Mouse (Mus musculus) midbrain, embryonic 11.5 days (tissue): Measurements from ENCODE around the gene Cdc6. TPM values are rescaled to one million over a fixed set of nuclear protein-coding genes. Genes with fewer than 3 reads are reported as not detected.
A peak's percentile ranks its signal among the peaks of the same experiment; 100 is the strongest.

ENCODE experiments used
- ATAC-seq: fragments of 200-750 bp; cut with Nextera tagmentation; 2 replicates; pipeline ENCODE4 v1.8.0; 2017; ENCODE audit warnings: moderate TSS enrichment, moderate library complexity; ENCODE audit not compliant: low FRiP score
- DNase-seq: peaks from one replicate; pipeline ENCODE4 v3.0.0; 2015; ENCODE audit warnings: low spot score; ENCODE audit errors: missing footprints
- H3K27ac ChIP-seq: fragments of 300-500 bp; sonication (generic); 2 replicates; pipeline ENCODE4 v1.5.1; 2014; ENCODE audit warnings: low read depth, low read length
- H3K27me3 ChIP-seq: fragments of 300-500 bp; sonication (generic); 2 replicates; pipeline ENCODE4 v1.6.1; 2014; ENCODE audit warnings: mild to moderate bottlenecking, low read length, moderate library complexity, mixed read lengths; ENCODE audit not compliant: control insufficient read depth, insufficient read depth
- H3K36me3 ChIP-seq: fragments of 300-500 bp; sonication (generic); 2 replicates; pipeline ENCODE4 v1.6.1; 2014; ENCODE audit warnings: mild to moderate bottlenecking, low read length, moderate library complexity, mixed read lengths; ENCODE audit not compliant: control insufficient read depth, insufficient read depth
- H3K4me1 ChIP-seq: fragments of 300-500 bp; sonication (generic); 2 replicates; pipeline ENCODE4 v1.6.1; 2014; ENCODE audit warnings: low read length; ENCODE audit not compliant: control insufficient read depth, insufficient read depth
- H3K4me2 ChIP-seq: fragments of 300-500 bp; sonication (generic); 2 replicates; pipeline ENCODE4 v1.6.1; 2014; ENCODE audit warnings: mild to moderate bottlenecking, moderate library complexity
- H3K4me3 ChIP-seq: fragments of 300-500 bp; sonication (generic); 2 replicates; pipeline ENCODE4 v1.5.1; 2014; ENCODE audit warnings: low read depth, low read length
- H3K9ac ChIP-seq: fragments of 300-500 bp; sonication (generic); 2 replicates; pipeline ENCODE4 v1.6.1; 2014; ENCODE audit warnings: low read length
- H3K9me3 ChIP-seq: fragments of 300-500 bp; sonication (generic); 2 replicates; pipeline ENCODE4 v1.6.1; 2016; ENCODE audit warnings: low read length; ENCODE audit not compliant: control insufficient read depth
- WGBS: fragments of 180-500 bp; shearing (Covaris S2); extraction: QIAGEN DNeasy Blood & Tissue Kit; methylation state at CpG from one replicate; pipeline ENCODE4 v1.1.7; 2014; 5-methylcytosine and 5-hydroxymethylcytosine counted together
- polyA plus RNA-seq: library from polyadenylated mRNA; unstranded; fragments of >200 nt; fragmentation: Nextera tagmentation; extraction: Ambion mirVana; gene quantifications from 2 replicates; pipeline ENCODE4 v1.2.1, GENCODE M21; 2014

The Cdc6 gene
- polyA plus RNA-seq, 1 experiment from 2014 or later = 45.0 TPM

GRCm38 (mm10) chr11:98956340-98956739 is 48.7 kb downstream of the Cdc6 start:
- ATAC-seq = no peak
- Histone ChIP-seq H3K4me1 (peaks cover 46% of the 10 kb centered on the region), H3K9me3 (no peaks in the 10 kb centered on the region), H3K27ac (no peak overlapping the region), H3K4me3 (no peak overlapping the region), H3K27me3 (peaks cover 8% of the 10 kb centered on the region), H3K9ac (no peak overlapping the region), H3K4me2 (no peak overlapping the region), H3K36me3 (no peaks in the 10 kb centered on the region)
- no peak for DNase-seq
- WGBS = 87% methylated on average over 8 of the region's 10 CpGs

- peak; percentile 46 for ATAC-seq
These were observed 52.1 kb downstream of the Cdc6 start for GRCm38 (mm10) chr11:98959437-98960312.

GRCm38 (mm10) chr11:98960313-98960906 is 52.8 kb downstream of the Cdc6 start:
- H3K4me2 ChIP-seq = peak overlapping the region; percentile 100
- DNase-seq (peak; percentile 96), ATAC-seq (peak; percentile 13; the same call in 1 of the 2 replicates)
- no peaks in the 10 kb centered on the region for H3K36me3 ChIP-seq
- H3K27ac ChIP-seq = no peak overlapping the region
- H3K27me3 ChIP-seq = peaks cover 26% of the 10 kb centered on the region
- WGBS = 0% methylated on average over 46 of the region's 53 CpGs
- H3K9me3 ChIP-seq = no peaks in the 10 kb centered on the region
- H3K4me1 ChIP-seq = peaks cover 64% of the 10 kb centered on the region
- H3K4me3 ChIP-seq = peak overlapping the region; percentile 62
- H3K9ac ChIP-seq = peak overlapping the region; percentile 70

More at GRCm38 (mm10) chr11:98959437-98960312, 52.1 kb downstream of the Cdc6 start:
- Histone ChIP-seq H3K9ac (peak overlapping the region; percentile 70), H3K4me3 (peak overlapping the region; percentile 62), H3K27me3 (peaks cover 26% of the 10 kb centered on the region), H3K4me1 (peaks cover 64% of the 10 kb centered on the region), H3K36me3 (no peaks in the 10 kb centered on the region), H3K4me2 (peak overlapping the region; percentile 100), H3K9me3 (no peaks in the 10 kb centered on the region), H3K27ac (no peak overlapping the region)
- under 1% methylated on average over 42 of the region's 43 CpGs for WGBS
- DNase-seq = peak; percentile 92

GRCm38 (mm10) chr11:98961051-98961592 is 53.5 kb downstream of the Cdc6 start:
- under 1% methylated on average over 18 of the region's 18 CpGs for WGBS
- Histone ChIP-seq H3K9ac (peak overlapping the region; percentile 70), H3K4me2 (peak overlapping the region; percentile 100), H3K36me3 (no peaks in the 10 kb centered on the region), H3K4me1 (peaks cover 67% of the 10 kb centered on the region), H3K27me3 (peaks cover 26% of the 10 kb centered on the region), H3K9me3 (no peaks in the 10 kb centered on the region), H3K4me3 (peak overlapping the region; percentile 62), H3K27ac (no peak overlapping the region)
- ATAC-seq (no peak), DNase-seq (peak; percentile 93)

DNA sequence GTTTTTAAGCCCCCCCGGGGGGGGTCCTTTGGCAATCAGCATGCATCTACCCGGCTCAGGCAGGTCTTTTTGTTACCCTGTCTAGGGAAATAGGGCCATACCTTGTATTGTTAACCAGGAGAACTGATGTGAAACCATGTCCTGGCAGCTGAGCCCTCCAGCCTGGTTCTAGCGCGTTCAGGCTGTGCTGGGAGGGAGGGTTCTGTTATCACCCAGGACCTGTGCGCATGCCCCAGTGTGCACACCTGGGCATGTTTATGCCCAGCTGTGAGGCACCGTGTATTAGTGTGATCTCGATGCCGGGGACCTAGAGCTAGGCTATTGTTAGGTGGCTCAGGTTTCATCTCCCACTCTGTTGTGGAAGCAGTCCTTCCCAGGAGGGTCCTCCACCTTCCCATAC is 54.2 kb downstream of the Cdc6 start:
- H3K4me2 ChIP-seq = peak overlapping the region; percentile 100
- H3K36me3 ChIP-seq = no peaks in the 10 kb centered on the region
- peak overlapping the region; percentile 62 for H3K4me3 ChIP-seq
- no peak for DNase-seq
- ATAC-seq = no peak
- peak overlapping the region; percentile 70; the same call in 1 of the 2 replicates for H3K9ac ChIP-seq
- no peak overlapping the region for H3K27ac ChIP-seq
- no peaks in the 10 kb centered on the region for H3K9me3 ChIP-seq
- peaks cover 74% of the 10 kb centered on the region for H3K4me1 ChIP-seq
- peaks cover 26% of the 10 kb centered on the region for H3K27me3 ChIP-seq
- 7% methylated on average over 8 of the region's 8 CpGs for WGBS

DNA sequence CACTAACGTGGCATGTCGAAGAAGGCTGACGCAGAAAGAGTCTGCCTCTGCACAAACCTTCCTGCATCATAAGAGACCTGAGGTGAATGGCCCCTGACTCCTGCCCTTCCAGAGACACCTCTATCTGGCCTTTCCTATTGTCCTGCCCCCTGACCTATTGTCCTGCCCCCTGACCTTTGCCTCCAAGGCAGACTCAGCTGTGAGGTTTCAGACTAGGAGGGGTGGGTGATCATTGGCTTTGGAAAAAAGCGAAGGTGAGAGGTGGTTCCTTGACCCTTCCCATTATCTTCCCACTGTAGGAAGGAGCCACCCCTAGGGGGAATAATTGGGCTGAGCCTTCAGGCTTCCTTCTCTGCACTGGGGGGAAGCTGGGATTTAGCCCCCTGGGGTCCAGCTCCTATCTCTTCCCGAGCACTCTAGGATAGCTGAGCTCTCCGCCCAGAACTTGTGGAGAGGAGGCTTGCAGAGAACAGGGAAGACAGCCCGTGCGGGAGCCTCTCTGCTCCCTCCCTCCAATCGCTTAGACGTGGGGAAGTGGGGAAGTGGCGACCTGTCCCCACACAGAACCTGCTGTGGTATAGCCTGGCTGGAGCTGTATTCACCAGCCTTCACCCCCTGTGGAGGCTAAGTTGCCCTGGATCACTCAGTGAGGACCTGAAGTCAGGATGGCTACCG is 55.0 kb downstream of the Cdc6 start:
- H3K4me1 ChIP-seq = peaks cover 82% of the 10 kb centered on the region
- H3K36me3 ChIP-seq = no peaks in the 10 kb centered on the region
- H3K9me3 ChIP-seq = no peaks in the 10 kb centered on the region
- H3K27ac ChIP-seq = no peak overlapping the region
- H3K4me2 ChIP-seq = peak overlapping the region; percentile 67
- peak overlapping the region; percentile 26 for H3K4me3 ChIP-seq
- 3% methylated on average over 12 of the region's 12 CpGs for WGBS
- no peak for ATAC-seq
- peak; percentile 90 for DNase-seq
- peaks cover 26% of the 10 kb centered on the region for H3K27me3 ChIP-seq
- no peak overlapping the region; the same call in 1 of the 2 replicates for H3K9ac ChIP-seq

DNA sequence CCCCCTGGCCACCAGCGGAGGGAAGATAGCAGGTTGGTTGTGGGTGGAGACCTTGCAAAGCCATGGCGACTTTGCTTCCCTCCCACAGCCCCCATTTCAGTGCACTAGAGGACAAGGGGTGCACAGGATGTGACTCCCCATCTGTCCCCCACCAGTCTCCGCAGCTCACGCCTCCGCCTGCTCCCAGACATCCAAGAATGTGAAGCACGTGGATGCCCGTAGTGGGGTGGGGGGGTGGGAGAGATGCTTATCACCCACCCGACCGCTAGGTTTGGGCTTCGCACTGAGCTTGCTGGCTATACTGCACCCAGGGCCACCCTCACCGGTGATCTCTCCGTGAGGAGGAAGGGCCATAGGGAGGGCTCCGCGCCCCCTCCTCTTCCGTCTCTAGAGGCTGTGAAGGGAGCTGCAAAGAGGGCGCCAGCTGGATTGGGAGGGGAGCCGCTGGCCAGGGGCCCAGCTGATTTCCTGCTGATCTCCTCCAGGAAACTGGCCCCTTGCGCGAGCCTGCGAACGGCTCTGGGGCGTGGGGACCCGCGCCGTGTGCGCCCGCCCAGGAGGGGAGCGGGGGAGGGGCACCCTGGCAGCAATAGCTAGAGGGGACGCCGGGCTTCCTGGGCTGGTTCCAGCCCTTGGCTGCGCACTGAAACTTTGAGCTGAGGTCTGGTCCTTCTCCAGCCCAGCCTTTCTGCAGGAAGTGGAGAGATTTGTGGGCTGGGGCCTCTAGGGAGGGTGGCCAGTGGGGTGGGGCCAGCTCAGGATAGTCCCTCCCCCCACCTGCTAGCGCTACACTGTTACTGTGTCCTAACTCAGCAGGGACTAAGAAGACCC is 55.8 kb downstream of the Cdc6 start:
- no peaks in the 10 kb centered on the region for H3K9me3 ChIP-seq
- peaks cover 26% of the 10 kb centered on the region for H3K27me3 ChIP-seq
- peak; percentile 93 for DNase-seq
- ATAC-seq = 0 out of 2 replicates have a peak, but pooled peaks have one; percentile 19
- no peaks in the 10 kb centered on the region for H3K36me3 ChIP-seq
- peaks cover 90% of the 10 kb centered on the region for H3K4me1 ChIP-seq
- H3K4me2 ChIP-seq = peak overlapping the region; percentile 67
- peak overlapping the region; percentile 26 for H3K4me3 ChIP-seq
- peak overlapping the region; percentile 56 for H3K9ac ChIP-seq
- WGBS = 0% methylated on average over 32 of the region's 32 CpGs
- H3K27ac ChIP-seq = no peak overlapping the region

- Histone ChIP-seq H3K27ac (no peak overlapping the region), H3K4me2 (peak overlapping the region; percentile 67), H3K36me3 (no peaks in the 10 kb centered on the region), H3K4me1 (peaks cover 95% of the 10 kb centered on the region), H3K9ac (peak overlapping the region; percentile 40; the same call in 1 of the 2 replicates), H3K27me3 (peaks cover 26% of the 10 kb centered on the region), H3K9me3 (no peaks in the 10 kb centered on the region), H3K4me3 (no peak overlapping the region)
- WGBS = 29% methylated on average over 6 of the region's 6 CpGs
- ATAC-seq (no peak), DNase-seq (peak; percentile 86)
These were observed 56.6 kb downstream of the Cdc6 start for GRCm38 (mm10) chr11:98964201-98964615.
